Mouse (Mus musculus) left cerebral cortex, adult 9 months (tissue): ENCODE data around the gene Dbh.

Experiments used
- DNase-seq, 2 experiments: peaks; one replicate each; pipeline ENCODE4 v3.0.0; 2022; ENCODE audit warnings: low spot score in 2 of 2

The Dbh gene

GRCm38 (mm10) chr2:27164796-27165590 lies at the start of gene Dbh:
Dbh (plus strand) TSS chr2:27165233.
- peak in 1 of 2 experiments; percentile 79 for DNase-seq

GRCm38 (mm10) chr2:27118452-27118851 lies 46.6 kb upstream of the Dbh start:
- DNase-seq = no peak

- no peak for DNase-seq
Observed at GRCm38 (mm10) chr2:27119766-27120165, 45.3 kb upstream of the Dbh start.

GRCm38 (mm10) chr2:27120241-27120641 lies 44.8 kb upstream of the Dbh start:
- DNase-seq = no peak

- DNase-seq = peak in 1 of 2 experiments; percentile 41
Observed at GRCm38 (mm10) chr2:27121626-27122355, 43.2 kb upstream of the Dbh start.

- DNase-seq = no peak
Observed at GRCm38 (mm10) chr2:27122578-27122977, 42.5 kb upstream of the Dbh start.

- DNase-seq = no peak
Observed at GRCm38 (mm10) chr2:27123121-27123520, 41.9 kb upstream of the Dbh start.

GRCm38 (mm10) chr2:27125979-27126378 lies 39.1 kb upstream of the Dbh start:
- peak in 1 of 2 experiments; percentile 42 for DNase-seq

GRCm38 (mm10) chr2:27126496-27126895 lies 38.5 kb upstream of the Dbh start:
- no peak for DNase-seq

- no peak for DNase-seq
Observed at GRCm38 (mm10) chr2:27128990-27129389, 36.0 kb upstream of the Dbh start.

GRCm38 (mm10) chr2:27135935-27136334 lies 29.1 kb upstream of the Dbh start:
- no peak for DNase-seq

GRCm38 (mm10) chr2:27136336-27136735 lies 28.7 kb upstream of the Dbh start:
- no peak for DNase-seq

- no peak for DNase-seq
Observed at GRCm38 (mm10) chr2:27136789-27137188, 28.2 kb upstream of the Dbh start.

- no peak for DNase-seq
Observed at GRCm38 (mm10) chr2:27138356-27138755, 26.7 kb upstream of the Dbh start.

GRCm38 (mm10) chr2:27141950-27142693 lies 22.9 kb upstream of the Dbh start, which contains the start of gene Fam163b:
Fam163b (minus strand) TSS chr2:27142491.
- DNase-seq = peak in 1 of 2 experiments; percentile 41

GRCm38 (mm10) chr2:27144957-27145356 lies 20.1 kb upstream of the Dbh start:
- DNase-seq = peak in 1 of 2 experiments; percentile 70

- no peak for DNase-seq
Observed at GRCm38 (mm10) chr2:27146840-27147239, 18.2 kb upstream of the Dbh start.

- peak in 1 of 2 experiments; percentile 25 for DNase-seq
Observed at GRCm38 (mm10) chr2:27149457-27149856, 15.6 kb upstream of the Dbh start.

- DNase-seq = no peak
Observed at GRCm38 (mm10) chr2:27154466-27155185, 10.4 kb upstream of the Dbh start.

GRCm38 (mm10) chr2:27156596-27156995 lies 8.4 kb upstream of the Dbh start:
- DNase-seq = no peak

GRCm38 (mm10) chr2:27161526-27161925 lies 3.5 kb upstream of the Dbh start:
- no peak for DNase-seq
